Mouse (Mus musculus): ENCODE results near the gene Hspa12a. TPM values are rescaled to one million over a fixed set of nuclear protein-coding genes. Genes with fewer than 3 reads are reported as not detected.

Gene Hspa12a
- total and polyA plus RNA-seq, 2 experiments from 2014 or later = 56.1 to 70.8 TPM

DNA sequence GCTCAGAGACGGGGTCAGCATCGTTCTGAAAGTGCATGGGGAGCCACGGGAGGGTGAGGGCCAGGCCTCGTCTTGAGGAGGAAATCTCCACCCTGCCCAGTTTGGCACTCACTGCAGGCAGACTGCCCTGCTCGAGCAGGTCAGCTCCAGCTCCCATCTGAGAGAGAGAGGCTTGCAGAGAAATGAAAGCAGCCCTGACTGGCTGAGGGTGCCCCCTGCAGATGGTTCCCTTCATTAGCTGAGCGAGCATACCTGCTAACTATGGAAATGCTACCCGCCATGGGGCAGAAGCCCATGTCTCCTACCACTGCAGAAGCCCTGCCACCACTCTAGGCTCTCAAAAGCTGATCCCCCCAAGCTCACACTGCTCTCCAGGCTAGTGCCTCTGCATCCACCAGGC lies 115.8 kb downstream of the Hspa12a start:
- ATAC-seq (no peak), DNase-seq (ENCODE audit: low spot score) (no peak)
- Histone ChIP-seq H3K36me3 (ENCODE audit: insufficient read depth, low read length) (no peaks in the 10 kb centered on the region), H3K4me2 (ENCODE audit: low read depth, low read length) (no peak overlapping the region), H3K27me3 (ENCODE audit: insufficient read depth, low read length) (no peaks in the 10 kb centered on the region), H3K9ac (replicated peaks; ENCODE audit: low read length) (no peak overlapping the region), H3K27ac (no peak overlapping the region), H3K4me3 (ENCODE audit: low read length) (no peak overlapping the region), H3K9me3 (ENCODE audit: low read length) (no peaks in the 10 kb centered on the region), H3K4me1 (ENCODE audit: insufficient read depth, low read length) (peaks cover 13% of the 10 kb centered on the region)
- WGBS = 53% methylated on average over 7 of the region's 7 CpGs
- no peak for TF ChIP-seq CTCF (IDR thresholded peaks at IDR 0.05; ENCODE audit: low read depth)

DNA sequence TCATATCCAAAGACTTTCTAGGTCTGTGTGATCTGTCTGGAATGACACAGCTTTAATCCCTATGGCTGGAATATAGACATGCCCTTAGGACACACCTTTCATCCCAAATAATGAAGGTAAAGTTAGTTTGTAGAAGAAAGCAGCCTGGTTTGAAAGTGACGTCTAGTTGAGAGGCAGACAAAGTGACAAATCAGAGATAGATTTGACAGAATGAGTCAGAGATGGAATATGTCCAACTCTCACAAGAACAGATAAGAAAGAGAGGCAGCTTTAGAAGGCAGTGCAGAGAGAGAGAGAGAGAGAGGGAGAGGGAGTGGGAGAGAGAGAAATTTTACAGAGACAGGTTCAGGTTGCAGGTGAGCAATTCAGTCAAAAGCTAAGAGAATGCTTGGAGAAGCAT lies 119.1 kb downstream of the Hspa12a start:
- ATAC-seq = no peak
- no peaks in the 10 kb centered on the region for H3K36me3 ChIP-seq (ENCODE audit: insufficient read depth, low read length)
- H3K9ac ChIP-seq (replicated peaks; ENCODE audit: low read length) = no peak overlapping the region
- no peak overlapping the region for H3K4me3 ChIP-seq (ENCODE audit: low read length)
- TF ChIP-seq CTCF (IDR thresholded peaks at IDR 0.05; ENCODE audit: low read depth) = no peak
- no peaks in the 10 kb centered on the region for H3K9me3 ChIP-seq (ENCODE audit: low read length)
- no peak overlapping the region for H3K4me2 ChIP-seq (ENCODE audit: low read depth, low read length)
- 76% methylated on average over 1 of the region's 1 CpGs for WGBS
- H3K27me3 ChIP-seq (ENCODE audit: insufficient read depth, low read length) = no peaks in the 10 kb centered on the region
- no peak for DNase-seq (ENCODE audit: low spot score)
- no peak overlapping the region for H3K27ac ChIP-seq
- peaks cover 7% of the 10 kb centered on the region for H3K4me1 ChIP-seq (ENCODE audit: insufficient read depth, low read length)

DNA sequence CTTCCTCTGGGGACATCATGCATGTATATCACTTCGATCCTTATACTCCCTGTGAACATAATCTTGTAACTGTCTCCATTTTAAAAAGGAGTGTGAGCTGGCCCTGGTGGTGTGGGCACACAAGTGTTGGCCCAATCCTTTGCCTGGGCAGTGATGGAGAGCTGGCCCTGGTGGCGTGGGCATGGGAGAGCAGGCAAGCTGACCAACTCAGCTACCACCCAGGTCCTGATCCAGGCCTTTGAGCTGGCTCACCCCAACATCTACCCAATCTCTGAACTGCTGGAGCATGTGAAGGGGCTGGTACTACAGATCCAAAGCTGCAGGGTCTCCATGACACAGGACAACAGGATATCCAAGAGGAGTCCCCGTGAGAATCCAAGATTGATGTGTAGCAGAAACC lies 120.2 kb downstream of the Hspa12a start:
- no peak for TF ChIP-seq CTCF (IDR thresholded peaks at IDR 0.05; ENCODE audit: low read depth)
- Histone ChIP-seq H3K27me3 (ENCODE audit: insufficient read depth, low read length) (no peaks in the 10 kb centered on the region), H3K4me2 (ENCODE audit: low read depth, low read length) (no peak overlapping the region), H3K4me3 (ENCODE audit: low read length) (no peak overlapping the region), H3K27ac (no peak overlapping the region), H3K36me3 (ENCODE audit: insufficient read depth, low read length) (no peaks in the 10 kb centered on the region), H3K9ac (replicated peaks; ENCODE audit: low read length) (no peak overlapping the region), H3K9me3 (ENCODE audit: low read length) (no peaks in the 10 kb centered on the region), H3K4me1 (ENCODE audit: insufficient read depth, low read length) (no peaks in the 10 kb centered on the region)
- DNase-seq (ENCODE audit: low spot score) (no peak), ATAC-seq (no peak)
- 83% methylated on average over 3 of the region's 3 CpGs for WGBS

DNA sequence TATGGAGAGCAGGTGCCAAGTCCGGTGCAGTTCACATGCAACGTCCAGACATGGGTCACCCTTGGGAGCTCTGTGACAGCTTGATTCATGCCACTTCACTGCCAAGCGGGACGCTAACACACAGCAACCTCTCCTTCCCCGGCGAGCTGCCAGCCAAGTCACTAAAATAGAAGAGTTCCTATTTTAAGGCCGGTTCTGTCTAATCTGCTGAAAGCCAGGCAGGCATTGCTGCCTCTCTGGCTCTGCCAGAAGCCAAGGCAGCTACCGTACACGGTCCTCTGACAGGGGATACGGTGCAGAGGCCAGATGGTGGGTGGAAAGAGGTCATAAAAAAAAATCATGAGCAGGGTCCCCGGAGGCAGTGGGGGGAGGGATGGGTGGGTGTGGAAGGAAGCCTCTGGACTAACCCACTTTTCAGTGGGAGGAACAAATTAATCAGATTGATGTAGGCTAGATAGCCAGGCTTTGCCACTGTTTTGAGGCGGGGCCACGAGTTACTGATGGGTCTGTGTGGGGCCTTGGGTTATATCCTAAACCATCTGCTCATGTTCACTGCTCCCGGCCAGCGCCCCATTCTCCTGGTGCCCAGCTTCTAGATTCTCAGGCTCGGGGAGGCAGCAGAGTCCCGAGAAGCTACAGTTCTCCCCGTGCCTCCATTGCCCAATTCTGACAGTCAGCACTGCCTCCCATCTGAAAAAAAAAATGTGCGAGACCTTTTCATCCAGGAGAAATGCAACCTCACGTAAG lies 120.8 kb downstream of the Hspa12a start:
- H3K27me3 ChIP-seq (ENCODE audit: insufficient read depth, low read length) = no peaks in the 10 kb centered on the region
- no peak overlapping the region for H3K9ac ChIP-seq (replicated peaks; ENCODE audit: low read length)
- ATAC-seq (peak; percentile 61), DNase-seq (ENCODE audit: low spot score) (peak; percentile 65)
- no peak overlapping the region for H3K4me3 ChIP-seq (ENCODE audit: low read length)
- no peaks in the 10 kb centered on the region for H3K4me1 ChIP-seq (ENCODE audit: insufficient read depth, low read length)
- H3K27ac ChIP-seq = no peak overlapping the region
- no peak for TF ChIP-seq CTCF (IDR thresholded peaks at IDR 0.05; ENCODE audit: low read depth)
- no peaks in the 10 kb centered on the region for H3K9me3 ChIP-seq (ENCODE audit: low read length)
- WGBS = 42% methylated on average over 20 of the region's 20 CpGs
- no peak overlapping the region for H3K4me2 ChIP-seq (ENCODE audit: low read depth, low read length)
- no peaks in the 10 kb centered on the region for H3K36me3 ChIP-seq (ENCODE audit: insufficient read depth, low read length)

DNA sequence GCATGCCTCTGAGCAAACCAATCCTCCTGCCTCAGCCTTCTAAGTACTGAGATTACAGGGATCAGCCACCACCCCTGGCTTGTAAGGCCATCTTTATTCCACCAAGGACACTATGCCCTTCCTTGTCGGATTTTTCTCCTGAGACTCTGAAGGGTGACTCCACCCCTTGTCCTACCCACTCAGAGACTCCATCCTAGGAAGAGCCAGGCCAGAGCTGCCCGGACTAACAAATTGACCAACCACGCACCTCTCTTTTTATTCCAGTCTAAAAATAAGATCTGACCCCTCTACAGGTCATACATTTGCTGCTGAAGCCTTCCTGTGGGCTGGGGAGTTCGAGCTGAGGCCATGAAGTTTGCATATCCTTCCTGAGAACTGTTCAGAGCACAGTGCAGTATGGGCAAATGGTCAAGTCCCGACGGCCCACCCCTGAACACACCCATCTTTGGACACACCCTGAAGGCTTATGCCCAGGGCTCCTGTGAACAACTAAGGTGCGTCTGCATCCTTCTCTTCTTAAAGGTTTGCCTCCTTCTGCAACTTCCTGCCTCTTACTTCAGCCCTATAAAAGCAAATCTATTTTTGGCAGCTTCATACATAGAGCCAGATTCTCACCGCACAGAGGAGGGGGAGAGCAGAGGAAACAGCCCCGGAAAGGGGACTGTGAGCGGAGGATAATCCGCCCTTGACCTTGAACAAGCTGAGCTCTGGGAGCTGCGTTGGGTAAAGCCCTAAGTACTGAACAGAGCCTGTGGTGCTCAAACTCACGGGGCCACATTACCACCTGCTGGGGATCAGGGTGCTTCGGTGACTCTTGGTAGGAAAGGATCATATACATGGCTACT lies 124.7 kb downstream of the Hspa12a start:
- Histone ChIP-seq H3K9me3 (ENCODE audit: low read length) (no peaks in the 10 kb centered on the region), H3K27ac (no peak overlapping the region), H3K36me3 (ENCODE audit: insufficient read depth, low read length) (no peaks in the 10 kb centered on the region), H3K9ac (replicated peaks; ENCODE audit: low read length) (no peak overlapping the region), H3K4me2 (ENCODE audit: low read depth, low read length) (no peak overlapping the region), H3K4me3 (ENCODE audit: low read length) (no peak overlapping the region), H3K4me1 (ENCODE audit: insufficient read depth, low read length) (no peaks in the 10 kb centered on the region), H3K27me3 (ENCODE audit: insufficient read depth, low read length) (no peaks in the 10 kb centered on the region)
- DNase-seq (ENCODE audit: low spot score) = no peak
- WGBS = 79% methylated on average over 14 of the region's 14 CpGs
- no peak for TF ChIP-seq CTCF (IDR thresholded peaks at IDR 0.05; ENCODE audit: low read depth)
- no peak for ATAC-seq

DNA sequence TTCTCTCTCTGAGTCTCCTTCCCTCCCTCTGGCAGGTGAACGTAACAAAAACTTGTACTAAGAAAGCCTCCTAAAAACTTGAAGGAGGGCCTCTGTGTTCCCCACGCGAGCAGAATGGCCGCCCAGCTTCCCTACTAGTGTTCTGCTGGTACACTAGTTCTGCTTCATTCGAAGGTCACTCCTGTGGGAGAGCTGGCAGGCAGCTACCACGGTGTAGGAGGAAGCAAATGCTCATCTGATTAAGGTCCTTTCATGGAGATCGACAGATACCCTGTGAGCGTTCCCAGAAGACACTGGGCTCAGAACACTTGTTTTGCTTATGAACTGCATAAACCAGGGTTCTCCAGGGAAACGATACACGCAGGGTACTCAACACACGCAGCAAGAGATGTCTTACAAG lies 126.1 kb downstream of the Hspa12a start:
- H3K4me3 ChIP-seq (ENCODE audit: low read length) = no peak overlapping the region
- H3K4me1 ChIP-seq (ENCODE audit: insufficient read depth, low read length) = no peaks in the 10 kb centered on the region
- WGBS = 77% methylated on average over 11 of the region's 11 CpGs
- no peaks in the 10 kb centered on the region for H3K27me3 ChIP-seq (ENCODE audit: insufficient read depth, low read length)
- no peak overlapping the region for H3K9ac ChIP-seq (replicated peaks; ENCODE audit: low read length)
- no peaks in the 10 kb centered on the region for H3K9me3 ChIP-seq (ENCODE audit: low read length)
- H3K27ac ChIP-seq = no peak overlapping the region
- no peak overlapping the region for H3K4me2 ChIP-seq (ENCODE audit: low read depth, low read length)
- no peaks in the 10 kb centered on the region for H3K36me3 ChIP-seq (ENCODE audit: insufficient read depth, low read length)
- TF ChIP-seq CTCF (IDR thresholded peaks at IDR 0.05; ENCODE audit: low read depth) = no peak
- DNase-seq (ENCODE audit: low spot score) (no peak), ATAC-seq (no peak)

Data from hindbrain, postnatal 0 days (tissue).